Mouse (Mus musculus) kidney, embryonic 16.5 days (tissue): ENCODE measurements around the gene Exoc7. TPM values are rescaled to one million over a fixed set of nuclear protein-coding genes. Genes with fewer than 3 reads are reported as not detected.

Source experiments
- ATAC-seq: fragments of 200-750 bp; cut with Nextera tagmentation; 2 replicates; pipeline ENCODE4 v1.8.0; 2017; ENCODE audit warnings: moderate TSS enrichment; ENCODE audit not compliant: low FRiP score, low TSS enrichment
- H3K27ac ChIP-seq: fragments of 300-500 bp; sonication (generic); 2 replicates; pipeline ENCODE4 v1.5.1; 2014; ENCODE audit warnings: low read length
- H3K27me3 ChIP-seq: fragments of 300-500 bp; sonication (generic); 2 replicates; pipeline ENCODE4 v1.6.1; 2014; ENCODE audit warnings: low read length, control low read depth, mixed read lengths; ENCODE audit not compliant: insufficient read depth
- H3K36me3 ChIP-seq: fragments of 300-500 bp; sonication (generic); 2 replicates; pipeline ENCODE4 v1.6.1; 2014; ENCODE audit warnings: low read length, control low read depth, mixed read lengths; ENCODE audit not compliant: insufficient read depth
- H3K4me1 ChIP-seq: fragments of 300-500 bp; sonication (generic); 2 replicates; pipeline ENCODE4 v1.6.1; 2014; ENCODE audit warnings: low read length, control low read depth, mixed read lengths; ENCODE audit not compliant: insufficient read depth
- H3K4me2 ChIP-seq: fragments of 300-500 bp; sonication (generic); replicated peaks from 2 replicates; pipeline ENCODE4 v1.6.1; 2014; ENCODE audit warnings: low read depth, low read length
- H3K4me3 ChIP-seq: fragments of 300-500 bp; sonication (generic); 2 replicates; pipeline ENCODE4 v1.5.1; 2014; ENCODE audit warnings: mild to moderate bottlenecking, low read length
- H3K9ac ChIP-seq: fragments of 300-500 bp; sonication (generic); replicated peaks from 2 replicates; pipeline ENCODE4 v1.6.1; 2014; ENCODE audit warnings: low read length
- H3K9me3 ChIP-seq: fragments of 300-500 bp; sonication (generic); 2 replicates; pipeline ENCODE4 v1.6.1; 2016; ENCODE audit warnings: low read length, control low read depth
- WGBS: fragments of 180-500 bp; shearing (Covaris S2); extraction: QIAGEN DNeasy Blood & Tissue Kit; methylation state at CpG from one replicate; pipeline ENCODE4 v1.1.7; 2014; 5-methylcytosine and 5-hydroxymethylcytosine counted together
- polyA plus RNA-seq: library from polyadenylated mRNA; unstranded; fragments of >200 nt; fragmentation: Nextera tagmentation; extraction: Ambion mirVana; gene quantifications from 2 replicates; pipeline ENCODE4 v1.2.1, GENCODE M21; 2015

Exoc7 gene
- polyA plus RNA-seq = 71.5 and 72.5 TPM in 2 replicates

GRCm38 (mm10) chr11:116307019-116307725 is at the start of gene Exoc7:
Exoc7 (minus strand) TSS chr11:116307233.
- no peaks in the 10 kb centered on the region for H3K9me3 ChIP-seq
- peaks cover 21% of the 10 kb centered on the region for H3K36me3 ChIP-seq
- peak within 1 kb of the TSS; percentile 93 for H3K4me2 ChIP-seq
- peaks cover 5% of the 10 kb centered on the region for H3K4me1 ChIP-seq
- H3K4me3 ChIP-seq = peak within 1 kb of the TSS; percentile 91
- H3K27ac ChIP-seq = 0 out of 2 replicates have a peak within 1 kb of the TSS, but pooled peaks have one; percentile 55
- WGBS = 81% methylated on average over 10 of the region's 10 CpGs
- H3K27me3 ChIP-seq = no peaks in the 10 kb centered on the region
- peak within 1 kb of the TSS; percentile 87 for H3K9ac ChIP-seq
- ATAC-seq = peak; percentile 33; the same call in 1 of the 2 replicates

- ATAC-seq = no peak
- no peaks in the 10 kb centered on the region for H3K9me3 ChIP-seq
- WGBS = 52% methylated on average over 17 of the region's 17 CpGs
These were observed 47.5 kb upstream of the Exoc7 start for GRCm38 (mm10) chr11:116354521-116354920.

DNA sequence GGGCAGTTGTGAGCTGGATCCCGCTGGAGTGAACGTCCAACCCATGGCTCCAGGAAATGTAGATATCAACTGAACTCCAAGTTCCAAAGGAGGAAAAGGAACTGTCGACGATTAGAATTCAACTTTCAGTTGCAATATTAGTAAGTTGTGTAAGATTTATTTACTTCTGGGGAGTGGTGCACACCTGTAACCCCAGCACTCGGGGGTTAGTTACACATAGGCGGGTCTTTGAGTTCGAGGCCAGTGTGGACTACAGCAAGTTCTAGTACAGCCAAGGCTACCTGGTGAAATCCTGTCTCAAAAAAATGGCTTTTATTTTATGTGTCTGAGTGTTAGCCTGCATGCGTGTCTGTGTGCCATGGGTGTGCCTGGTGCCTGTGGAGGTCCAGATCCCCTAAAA is 46.5 kb upstream of the Exoc7 start:
- H3K4me2 ChIP-seq = no peak overlapping the region

More at GRCm38 (mm10) chr11:116354521-116354920, 47.5 kb upstream of the Exoc7 start:
- no peak overlapping the region for H3K27ac ChIP-seq
- peaks cover 6% of the 10 kb centered on the region; the same call in 1 of the 2 replicates for H3K4me1 ChIP-seq
- H3K27me3 ChIP-seq = no peaks in the 10 kb centered on the region
- H3K36me3 ChIP-seq = peaks cover 6% of the 10 kb centered on the region; the same call in 1 of the 2 replicates
- H3K4me2 ChIP-seq = no peak overlapping the region
- no peak overlapping the region for H3K4me3 ChIP-seq
- no peak overlapping the region for H3K9ac ChIP-seq

GRCm38 (mm10) chr11:116351294-116351693 is 44.3 kb upstream of the Exoc7 start:
- WGBS = 82% methylated on average over 5 of the region's 5 CpGs
- H3K27me3 ChIP-seq = no peaks in the 10 kb centered on the region
- no peak overlapping the region for H3K4me2 ChIP-seq
- ATAC-seq = no peak
- no peak overlapping the region for H3K27ac ChIP-seq
- no peak overlapping the region for H3K4me3 ChIP-seq
- no peak overlapping the region for H3K9ac ChIP-seq
- H3K4me1 ChIP-seq = no peaks in the 10 kb centered on the region
- H3K9me3 ChIP-seq = no peaks in the 10 kb centered on the region
- peaks cover 14% of the 10 kb centered on the region; the same call in 1 of the 2 replicates for H3K36me3 ChIP-seq

More for the DNA sequence above, 46.5 kb upstream of the Exoc7 start:
- H3K9ac ChIP-seq = no peak overlapping the region
- H3K4me1 ChIP-seq = 0 out of 2 replicates have a peak, but pooled peaks cover under 1% of the 10 kb centered on the region
- no peaks in the 10 kb centered on the region for H3K27me3 ChIP-seq
- H3K4me3 ChIP-seq = no peak overlapping the region
- H3K36me3 ChIP-seq = peaks cover 6% of the 10 kb centered on the region; the same call in 1 of the 2 replicates
- WGBS = 90% methylated on average over 8 of the region's 8 CpGs
- no peaks in the 10 kb centered on the region for H3K9me3 ChIP-seq
- no peak overlapping the region for H3K27ac ChIP-seq
- ATAC-seq = no peak

- Histone ChIP-seq H3K27ac (no peak overlapping the region), H3K4me1 (peaks cover 4% of the 10 kb centered on the region), H3K9ac (0 out of 2 replicates have a peak overlapping the region, but pooled peaks have one; percentile 16), H3K4me2 (no peak overlapping the region), H3K27me3 (no peaks in the 10 kb centered on the region), H3K36me3 (0 out of 2 replicates have a peak, but pooled peaks cover 10% of the 10 kb centered on the region), H3K9me3 (no peaks in the 10 kb centered on the region), H3K4me3 (no peak overlapping the region)
- no peak for ATAC-seq
- 72% methylated on average over 5 of the region's 5 CpGs for WGBS
These were observed 40.9 kb upstream of the Exoc7 start for GRCm38 (mm10) chr11:116347955-116348354.

DNA sequence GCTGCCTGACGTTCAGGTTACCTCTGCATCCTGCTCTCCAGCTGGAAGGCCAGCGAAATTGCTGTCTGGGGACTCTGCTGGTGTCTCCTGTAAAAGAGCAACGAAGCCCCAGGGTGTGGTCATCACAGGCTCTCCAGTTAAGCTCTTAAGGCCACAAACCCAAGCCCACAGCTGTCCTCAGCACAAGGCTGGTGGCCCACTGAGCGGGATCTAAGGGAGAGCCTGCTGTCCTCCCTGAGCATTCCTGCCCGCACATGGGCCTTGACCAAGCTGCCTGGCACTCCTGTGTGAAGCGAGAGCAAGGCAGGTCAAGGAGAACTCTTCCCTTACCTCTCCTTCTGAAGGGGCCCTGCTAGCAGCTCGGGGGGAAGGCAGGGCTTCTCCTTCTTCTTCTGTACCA is 40.0 kb upstream of the Exoc7 start:
- 80% methylated on average over 7 of the region's 7 CpGs for WGBS
- no peak for ATAC-seq

DNA sequence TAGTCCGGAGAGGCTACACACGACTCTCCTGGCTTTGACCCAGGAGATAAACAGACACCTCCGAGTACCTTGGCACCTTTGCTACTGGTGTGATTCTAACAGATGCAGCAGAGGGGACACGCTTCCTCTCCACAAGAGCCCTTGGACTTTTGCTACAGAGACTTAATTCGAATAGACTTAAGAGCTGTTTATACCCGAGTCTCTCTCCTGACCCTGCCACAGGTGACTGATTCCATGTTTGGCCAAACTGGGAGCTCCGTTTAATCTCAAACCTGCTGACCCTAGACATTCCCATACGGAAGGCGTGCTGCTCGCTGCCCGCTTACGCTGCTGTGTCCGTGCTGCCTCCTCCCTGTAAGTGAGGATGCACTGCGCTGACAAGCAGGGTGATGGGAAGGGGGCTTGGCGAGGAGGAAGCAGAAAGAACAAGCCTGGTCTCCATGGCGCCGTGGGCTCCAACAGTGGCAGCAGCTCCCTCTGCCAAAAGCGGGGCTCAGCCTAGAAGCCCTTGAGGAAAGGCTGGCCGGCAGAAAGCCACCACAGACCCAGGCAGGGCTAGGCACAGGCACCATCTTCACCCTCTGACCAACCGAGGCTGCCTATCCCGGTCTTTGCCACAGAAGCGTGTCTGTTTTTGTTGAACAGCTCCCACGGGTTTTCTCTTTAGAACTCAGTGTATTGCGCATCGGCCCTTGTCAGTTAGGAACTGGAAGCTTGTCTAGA is 35.2 kb upstream of the Exoc7 start:
- Histone ChIP-seq H3K9ac (0 out of 2 replicates have a peak overlapping the region, but pooled peaks have one; percentile 6), H3K9me3 (no peaks in the 10 kb centered on the region), H3K27ac (peak overlapping the region; percentile 33; the same call in 1 of the 2 replicates), H3K4me1 (peaks cover 40% of the 10 kb centered on the region), H3K36me3 (0 out of 2 replicates have a peak, but pooled peaks cover 9% of the 10 kb centered on the region), H3K27me3 (no peaks in the 10 kb centered on the region), H3K4me3 (no peak overlapping the region), H3K4me2 (peak overlapping the region; percentile 20; the same call in 1 of the 2 replicates)
- ATAC-seq = 0 out of 2 replicates have a peak, but pooled peaks have one; percentile 9
- WGBS = 43% methylated on average over 25 of the region's 25 CpGs

More for the DNA sequence above, 40.0 kb upstream of the Exoc7 start:
- H3K4me1 ChIP-seq = peaks cover 14% of the 10 kb centered on the region
- H3K36me3 ChIP-seq = 0 out of 2 replicates have a peak, but pooled peaks cover 10% of the 10 kb centered on the region
- H3K4me2 ChIP-seq = no peak overlapping the region
- no peak overlapping the region for H3K27ac ChIP-seq
- H3K9ac ChIP-seq = no peak overlapping the region
- no peak overlapping the region for H3K4me3 ChIP-seq
- H3K9me3 ChIP-seq = no peaks in the 10 kb centered on the region
- no peaks in the 10 kb centered on the region for H3K27me3 ChIP-seq

DNA sequence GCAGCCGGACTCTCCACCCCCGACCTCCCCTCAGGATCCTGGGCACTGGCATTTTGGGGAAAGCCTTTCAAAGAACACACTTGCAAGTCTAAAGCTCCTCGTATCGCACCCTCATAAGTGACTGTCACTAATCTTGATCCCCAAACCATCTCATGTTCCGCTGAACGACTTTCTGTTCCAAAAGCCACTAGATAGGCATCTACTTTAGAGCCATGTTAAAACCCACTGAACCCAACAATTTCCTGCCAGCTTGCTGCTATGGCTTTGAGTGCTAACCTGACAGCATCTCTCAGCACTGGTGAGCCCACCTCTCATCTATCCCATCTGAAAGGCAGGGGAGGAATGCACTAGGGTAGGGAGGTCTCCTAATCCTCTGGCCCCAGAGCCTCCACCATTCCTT is 30.5 kb upstream of the Exoc7 start:
- H3K9me3 ChIP-seq = no peaks in the 10 kb centered on the region
- H3K9ac ChIP-seq = peak overlapping the region; percentile 29; the same call in 1 of the 2 replicates
- H3K36me3 ChIP-seq = no peaks in the 10 kb centered on the region
- H3K4me3 ChIP-seq = no peak overlapping the region
- H3K27ac ChIP-seq = no peak overlapping the region
- 64% methylated on average over 6 of the region's 6 CpGs for WGBS
- ATAC-seq = no peak
- peaks cover 73% of the 10 kb centered on the region for H3K4me1 ChIP-seq
- H3K27me3 ChIP-seq = peaks cover 18% of the 10 kb centered on the region
- H3K4me2 ChIP-seq = no peak overlapping the region

GRCm38 (mm10) chr11:116337000-116337399 is 30.0 kb upstream of the Exoc7 start:
- Histone ChIP-seq H3K4me2 (no peak overlapping the region), H3K27me3 (peaks cover 18% of the 10 kb centered on the region), H3K36me3 (no peaks in the 10 kb centered on the region), H3K4me1 (peaks cover 73% of the 10 kb centered on the region), H3K9ac (peak overlapping the region; percentile 29), H3K27ac (peak overlapping the region; percentile 23; the same call in 1 of the 2 replicates), H3K4me3 (no peak overlapping the region), H3K9me3 (no peaks in the 10 kb centered on the region)
- 34% methylated on average over 12 of the region's 12 CpGs for WGBS
- ATAC-seq = no peak
